Mouse (Mus musculus): ENCODE measurements around the gene Apol7a. TPM values are rescaled to one million over a fixed set of nuclear protein-coding genes. Genes with fewer than 3 reads are reported as not detected.
"Not testable (repeated sequence)": the region's sequence is repeated elsewhere in the genome, so short reads cannot be mapped to it uniquely, and the experiment has no call there.

The Apol7a gene
- not detected in 2 replicates for polyA plus RNA-seq (2012; ENCODE audit: insufficient read depth, insufficient read length, missing spikeins)

GRCm38 (mm10) chr15:77399027-77399426 is at the start of gene Apol7a:
Apol7a (minus strand) TSS chr15:77399110.
- H3K27ac ChIP-seq (ENCODE audit: insufficient read depth, low read depth, low read length): not testable (repeated sequence)

DNA sequence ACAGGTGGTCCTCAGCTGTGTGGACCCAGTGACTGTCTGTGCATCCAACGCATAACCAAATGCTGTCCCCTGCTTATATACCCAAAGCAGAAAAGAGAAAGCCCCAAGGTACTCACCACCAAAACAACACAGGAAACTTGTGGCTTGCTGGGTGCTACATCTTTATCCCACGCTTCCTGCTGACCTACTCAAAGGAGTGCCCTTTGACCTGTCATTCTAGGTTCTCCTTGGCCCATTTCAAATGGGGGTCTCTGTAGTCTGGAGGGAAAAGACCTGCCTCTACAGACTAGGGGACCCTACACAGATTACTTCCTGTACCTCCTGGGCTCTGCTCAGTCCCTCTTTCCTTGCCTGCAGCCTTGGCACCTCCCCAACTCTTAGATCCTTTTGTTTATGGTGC is 48.5 kb upstream of the Apol7a start, which contains the start of gene Apol7b:
Gene Apol7b (minus strand): TSS at position 101 of the 400 bp plus-strand sequence.
- H3K27ac ChIP-seq (ENCODE audit: insufficient read depth, low read depth, low read length); H3K4me3 ChIP-seq (ENCODE audit: insufficient read depth, low read length): not testable (repeated sequence)

More at GRCm38 (mm10) chr15:77399027-77399426, at the start of gene Apol7a:
- not testable (repeated sequence) for H3K4me1 ChIP-seq (ENCODE audit: control insufficient read depth, insufficient read depth, low read length); H3K4me3 ChIP-seq (ENCODE audit: insufficient read depth, low read length)

DNA sequence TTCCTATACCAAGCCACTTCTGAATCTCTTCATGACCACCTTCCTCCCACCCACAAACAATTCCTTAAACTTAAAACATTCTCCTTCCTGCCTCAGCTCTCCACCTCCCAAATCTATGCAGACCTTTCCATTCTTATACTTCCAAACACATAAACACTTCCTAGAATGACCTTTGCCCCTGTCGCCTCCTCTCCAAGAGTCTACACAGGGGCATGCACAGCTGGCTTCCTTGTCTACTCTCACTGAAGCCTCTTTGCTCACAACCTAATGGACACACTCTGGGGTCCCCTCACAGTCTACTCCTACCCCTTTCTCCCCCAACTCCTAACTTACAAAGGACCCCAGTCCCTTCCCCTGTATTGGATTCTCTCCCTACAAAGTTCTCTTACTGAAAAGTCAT is 46.8 kb upstream of the Apol7a start:
- not testable (repeated sequence) for H3K4me1 ChIP-seq (ENCODE audit: control insufficient read depth, insufficient read depth, low read length); H3K4me3 ChIP-seq (ENCODE audit: insufficient read depth, low read length); H3K27ac ChIP-seq (ENCODE audit: insufficient read depth, low read depth, low read length)

More for the DNA sequence above, 48.5 kb upstream of the Apol7a start, which contains the start of gene Apol7b:
- H3K4me1 ChIP-seq (ENCODE audit: control insufficient read depth, insufficient read depth, low read length): not testable (repeated sequence)

DNA sequence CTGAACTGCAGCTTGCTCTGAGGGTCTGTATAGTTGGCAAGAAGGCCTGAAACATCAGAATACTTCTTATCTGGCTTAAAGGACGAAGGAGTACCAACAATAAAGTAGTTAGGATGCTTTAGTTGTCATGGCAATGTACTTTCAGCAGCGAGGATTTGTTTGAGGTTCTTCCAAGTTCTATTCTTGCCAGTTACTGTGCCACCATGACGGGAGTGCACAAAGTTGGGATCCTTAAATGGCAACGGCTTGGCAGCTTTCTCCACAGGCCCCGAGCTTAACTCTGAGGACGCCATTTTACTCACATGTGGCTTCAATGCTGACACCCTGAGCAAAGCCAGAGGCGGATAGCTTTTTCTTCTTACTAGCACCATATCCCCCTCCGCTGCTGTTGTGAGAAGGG is 45.8 kb upstream of the Apol7a start:
- H3K27ac ChIP-seq (ENCODE audit: insufficient read depth, low read depth, low read length); H3K4me3 ChIP-seq (ENCODE audit: insufficient read depth, low read length); H3K4me1 ChIP-seq (ENCODE audit: control insufficient read depth, insufficient read depth, low read length): not testable (repeated sequence)

- not testable (repeated sequence) for H3K27ac ChIP-seq (ENCODE audit: insufficient read depth, low read depth, low read length); H3K4me3 ChIP-seq (ENCODE audit: insufficient read depth, low read length); H3K4me1 ChIP-seq (ENCODE audit: control insufficient read depth, insufficient read depth, low read length)
Measured at GRCm38 (mm10) chr15:77428690-77429448, 30.0 kb upstream of the Apol7a start.

- not testable (repeated sequence) for H3K4me1 ChIP-seq (ENCODE audit: control insufficient read depth, insufficient read depth, low read length); H3K27ac ChIP-seq (ENCODE audit: insufficient read depth, low read depth, low read length); H3K4me3 ChIP-seq (ENCODE audit: insufficient read depth, low read length)
Measured at GRCm38 (mm10) chr15:77422925-77423324, 24.0 kb upstream of the Apol7a start.

- H3K4me3 ChIP-seq (ENCODE audit: insufficient read depth, low read length); H3K27ac ChIP-seq (ENCODE audit: insufficient read depth, low read depth, low read length); H3K4me1 ChIP-seq (ENCODE audit: control insufficient read depth, insufficient read depth, low read length): not testable (repeated sequence)
Measured at GRCm38 (mm10) chr15:77419657-77420056, 20.7 kb upstream of the Apol7a start.

DNA sequence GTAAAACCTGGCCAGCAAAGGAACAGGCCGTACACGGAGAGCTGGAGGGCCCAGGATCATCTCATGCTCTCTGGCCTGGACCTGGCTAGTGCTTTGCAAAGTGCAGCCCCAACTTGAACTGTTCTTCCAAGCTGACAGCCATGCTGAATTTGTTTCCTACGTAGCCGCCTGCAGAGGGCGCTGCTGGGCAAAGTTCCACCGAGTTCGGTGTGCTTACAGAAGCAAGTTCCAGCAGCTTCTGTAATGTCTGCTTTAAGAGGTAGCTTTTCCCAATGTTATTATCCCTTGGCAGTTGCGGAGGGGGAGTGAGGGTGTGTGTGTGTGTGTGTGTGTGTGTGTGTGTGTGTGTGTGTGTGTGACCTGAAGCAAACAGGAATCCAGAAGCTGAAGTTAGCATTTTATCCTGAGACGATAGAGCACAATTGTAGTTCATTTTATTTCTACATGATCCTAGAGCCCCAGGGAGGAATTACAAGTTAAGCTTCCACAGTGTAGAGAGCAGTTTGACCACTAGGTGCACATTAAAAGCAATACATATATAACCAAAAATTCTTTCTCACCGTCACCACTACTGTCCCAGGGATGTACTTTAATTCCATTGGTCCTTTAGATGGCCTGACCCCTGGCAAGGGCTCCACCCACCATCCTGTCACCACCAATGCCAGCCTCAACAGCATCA is 17.9 kb upstream of the Apol7a start:
- H3K4me3 ChIP-seq (ENCODE audit: insufficient read depth, low read length); H3K4me1 ChIP-seq (ENCODE audit: control insufficient read depth, insufficient read depth, low read length); H3K27ac ChIP-seq (ENCODE audit: insufficient read depth, low read depth, low read length): not testable (repeated sequence)

DNA sequence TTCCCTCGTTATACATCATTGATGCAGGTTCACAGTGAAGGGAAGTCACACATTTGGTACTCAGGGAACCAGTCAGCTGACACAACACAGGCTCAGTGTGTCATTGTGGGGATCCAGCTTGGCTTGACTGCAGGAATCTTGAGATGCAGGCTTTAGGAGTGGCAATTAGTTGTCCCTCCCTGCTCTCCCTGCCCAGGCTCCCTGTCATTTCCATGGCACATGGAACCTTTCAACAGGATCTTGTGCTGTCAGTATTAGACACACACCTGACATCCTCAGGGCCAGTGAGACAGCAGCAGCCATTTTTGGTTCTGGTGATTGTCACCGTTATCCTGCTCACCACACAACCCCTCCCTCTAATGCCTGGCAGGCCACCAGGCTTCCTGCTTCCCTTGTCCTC is 16.7 kb upstream of the Apol7a start:
- not testable (repeated sequence) for H3K4me3 ChIP-seq (ENCODE audit: insufficient read depth, low read length); H3K27ac ChIP-seq (ENCODE audit: insufficient read depth, low read depth, low read length)

GRCm38 (mm10) chr15:77412695-77413094 is 13.8 kb upstream of the Apol7a start:
- not testable (repeated sequence) for H3K4me1 ChIP-seq (ENCODE audit: control insufficient read depth, insufficient read depth, low read length); H3K4me3 ChIP-seq (ENCODE audit: insufficient read depth, low read length); H3K27ac ChIP-seq (ENCODE audit: insufficient read depth, low read depth, low read length)

More for the DNA sequence above, 16.7 kb upstream of the Apol7a start:
- not testable (repeated sequence) for H3K4me1 ChIP-seq (ENCODE audit: control insufficient read depth, insufficient read depth, low read length)

- H3K4me1 ChIP-seq (ENCODE audit: control insufficient read depth, insufficient read depth, low read length); H3K27ac ChIP-seq (ENCODE audit: insufficient read depth, low read depth, low read length); H3K4me3 ChIP-seq (ENCODE audit: insufficient read depth, low read length): not testable (repeated sequence)
Measured at GRCm38 (mm10) chr15:77411035-77411434, 12.1 kb upstream of the Apol7a start, which contains the start of gene Apol9a. Apol9a (minus strand) TSS chr15:77411135.

DNA sequence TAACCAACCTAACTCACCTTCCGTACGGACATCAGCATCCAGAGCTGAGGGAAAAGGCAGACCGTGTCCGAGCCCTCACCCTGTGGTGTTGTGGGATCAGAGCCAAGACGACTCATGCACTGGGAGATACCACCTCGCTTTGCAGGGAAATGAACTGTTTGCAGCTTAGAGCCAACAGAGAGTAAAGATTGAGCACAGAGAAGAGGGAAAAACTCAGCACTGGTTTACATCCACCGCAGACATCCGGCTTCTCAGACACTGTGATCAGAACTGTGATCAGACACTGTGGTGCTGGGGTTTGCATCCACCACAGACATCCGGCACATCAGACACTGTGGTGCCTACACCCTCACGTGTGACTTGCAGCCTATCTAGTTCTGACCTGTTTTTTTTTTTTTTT is 7.5 kb upstream of the Apol7a start:
- H3K4me1 ChIP-seq (ENCODE audit: control insufficient read depth, insufficient read depth, low read length); H3K27ac ChIP-seq (ENCODE audit: insufficient read depth, low read depth, low read length); H3K4me3 ChIP-seq (ENCODE audit: insufficient read depth, low read length): not testable (repeated sequence)

- not testable (repeated sequence) for H3K4me3 ChIP-seq (ENCODE audit: insufficient read depth, low read length); H3K27ac ChIP-seq (ENCODE audit: insufficient read depth, low read depth, low read length); H3K4me1 ChIP-seq (ENCODE audit: control insufficient read depth, insufficient read depth, low read length)
Measured at GRCm38 (mm10) chr15:77397450-77398132, 1.3 kb downstream of the Apol7a start.

- H3K4me3 ChIP-seq (ENCODE audit: insufficient read depth, low read length); H3K4me1 ChIP-seq (ENCODE audit: control insufficient read depth, insufficient read depth, low read length); H3K27ac ChIP-seq (ENCODE audit: insufficient read depth, low read depth, low read length): not testable (repeated sequence)
Measured at GRCm38 (mm10) chr15:77393832-77394231, 5.1 kb downstream of the Apol7a start.

Data from bone marrow macrophage, adult 2 months (primary cell).